Mouse (Mus musculus) left cerebral cortex, adult 8-10 months (tissue): ENCODE results near the gene Nr5a2. TPM values are rescaled to one million over a fixed set of nuclear protein-coding genes. Genes with fewer than 3 reads are reported as not detected.
"Not testable (repeated sequence)": the region's sequence is repeated elsewhere in the genome, so short reads cannot be mapped to it uniquely, and the experiment has no call there.

Source experiments
- DNase-seq, 2 experiments: peaks; one replicate each; pipeline ENCODE4 v3.0.0; 2022; ENCODE audit warnings: low spot score in 2 of 2
- total RNA-seq, 4 experiments: library from RNA; stranded (reverse); gene quantifications; 2 replicates each; pipeline ENCODE4 v1.2.4; 2022

Gene Nr5a2
- total RNA-seq, 4 experiments from 2014 or later, result 0.09 to 0.11 TPM; not detected in 2

GRCm38 (mm10) chr1:136846081-136846480, 114.2 kb downstream of the Nr5a2 start:
- no peak for DNase-seq

GRCm38 (mm10) chr1:136845341-136845740, 114.9 kb downstream of the Nr5a2 start:
- no peak for DNase-seq

GRCm38 (mm10) chr1:136840512-136840911, 119.7 kb downstream of the Nr5a2 start:
- no peak for DNase-seq

- no peak for DNase-seq
Observed at GRCm38 (mm10) chr1:136839202-136839601, 121.0 kb downstream of the Nr5a2 start.

- no peak for DNase-seq
Observed at GRCm38 (mm10) chr1:136832305-136833152, 127.7 kb downstream of the Nr5a2 start.

GRCm38 (mm10) chr1:136830992-136831391, 129.3 kb downstream of the Nr5a2 start:
- no peak for DNase-seq

GRCm38 (mm10) chr1:136829931-136830330, 130.3 kb downstream of the Nr5a2 start:
- DNase-seq, result no peak

- DNase-seq, result no peak
Observed at GRCm38 (mm10) chr1:136823897-136824296, 136.4 kb downstream of the Nr5a2 start.

GRCm38 (mm10) chr1:136800625-136801024, 159.6 kb downstream of the Nr5a2 start:
- no peak for DNase-seq

GRCm38 (mm10) chr1:136796361-136797090, 163.7 kb downstream of the Nr5a2 start:
- DNase-seq, result no peak

- not testable (repeated sequence) for DNase-seq
Observed at GRCm38 (mm10) chr1:136792957-136793883, 167.0 kb downstream of the Nr5a2 start.
